Mouse (Mus musculus) kidney, postnatal 0 days (tissue): ENCODE measurements around the gene Galnt17. TPM values are rescaled to one million over a fixed set of nuclear protein-coding genes. Genes with fewer than 3 reads are reported as not detected.

ENCODE experiments used
- ATAC-seq: fragments of 200-750 bp; cut with Nextera tagmentation; replicated peaks from 2 replicates; pipeline ENCODE4 v1.8.0; 2017; ENCODE audit warnings: low read depth, moderate number of reproducible peaks, moderate TSS enrichment, moderate library complexity; ENCODE audit not compliant: low FRiP score
- DNase-seq: peaks from one replicate; pipeline ENCODE4 v3.0.0-alpha.2; 2016; ENCODE audit warnings: low spot score
- H3K27ac ChIP-seq: fragments of 300-500 bp; sonication (generic); 2 replicates; pipeline ENCODE4 v1.5.1; 2014; ENCODE audit warnings: mild to moderate bottlenecking
- H3K27me3 ChIP-seq: fragments of 300-500 bp; sonication (generic); 2 replicates; pipeline ENCODE4 v1.6.1; 2014; ENCODE audit warnings: low read length, mixed read lengths; ENCODE audit not compliant: insufficient read depth
- H3K36me3 ChIP-seq: fragments of 300-500 bp; sonication (generic); 2 replicates; pipeline ENCODE4 v1.6.1; 2014; ENCODE audit warnings: low read length, mixed read lengths; ENCODE audit not compliant: insufficient read depth
- H3K4me1 ChIP-seq: fragments of 300-500 bp; sonication (generic); replicated peaks from 2 replicates; pipeline ENCODE4 v1.6.1; 2014; ENCODE audit warnings: antibody characterized with exemption, low read length, mixed read lengths; ENCODE audit not compliant: insufficient read depth
- H3K4me2 ChIP-seq: fragments of 300-500 bp; sonication (generic); 2 replicates; pipeline ENCODE4 v1.6.1; 2014; ENCODE audit warnings: mild to moderate bottlenecking, low read length, moderate library complexity, mixed read lengths
- H3K4me3 ChIP-seq: fragments of 300-500 bp; sonication (generic); replicated peaks from 2 replicates; pipeline ENCODE4 v1.5.1; 2014; ENCODE audit warnings: low read depth, low read length
- H3K9ac ChIP-seq: fragments of 300-500 bp; sonication (generic); 2 replicates; pipeline ENCODE4 v1.6.1; 2014; ENCODE audit warnings: low read depth, low read length
- H3K9me3 ChIP-seq: fragments of 300-500 bp; sonication (generic); replicated peaks from 2 replicates; pipeline ENCODE4 v1.6.1; 2016; ENCODE audit warnings: low read length, inconsistent platforms, mixed read lengths
- CTCF ChIP-seq: IDR thresholded peaks from 2 replicates; pipeline ENCODE4 v1.5.1; 2016; ENCODE audit warnings: antibody characterized with exemption, low read depth, mild to moderate bottlenecking, moderate library complexity
- WGBS: fragments of 180-500 bp; shearing (Covaris S2); extraction: QIAGEN DNeasy Blood & Tissue Kit; methylation state at CpG from one replicate; pipeline ENCODE4 v1.1.7; 2014; 5-methylcytosine and 5-hydroxymethylcytosine counted together
- polyA plus RNA-seq: library from polyadenylated mRNA; unstranded; fragments of >200 nt; fragmentation: Nextera tagmentation; extraction: Ambion mirVana; gene quantifications from 2 replicates; pipeline ENCODE4 v1.2.1, GENCODE M21; 2015

Gene Galnt17
- polyA plus RNA-seq, 1 experiment from 2014 or later, result 1.2 TPM

GRCm38 (mm10) chr5:131077682-131078081 is 230.6 kb downstream of the Galnt17 start:
- ATAC-seq (no peak), DNase-seq (no peak)
- H3K4me3 ChIP-seq, result no peak overlapping the region
- H3K9ac ChIP-seq, result no peak overlapping the region
- no peak overlapping the region for H3K27ac ChIP-seq
- H3K4me1 ChIP-seq, result no peaks in the 10 kb centered on the region
- no peaks in the 10 kb centered on the region for H3K36me3 ChIP-seq
- no peaks in the 10 kb centered on the region for H3K9me3 ChIP-seq
- WGBS, result 36% methylated on average over 1 of the region's 1 CpGs
- H3K27me3 ChIP-seq, result no peaks in the 10 kb centered on the region
- no peak overlapping the region for H3K4me2 ChIP-seq
- peak; percentile 38; the same call in 1 of the 2 replicates for TF ChIP-seq CTCF

- no peaks in the 10 kb centered on the region for H3K36me3 ChIP-seq
- no peak; the same call in 1 of the 2 replicates for TF ChIP-seq CTCF
- no peaks in the 10 kb centered on the region for H3K27me3 ChIP-seq
- no peak overlapping the region for H3K4me3 ChIP-seq
- H3K4me2 ChIP-seq, result no peak overlapping the region
- no peaks in the 10 kb centered on the region for H3K9me3 ChIP-seq
- ATAC-seq (no peak), DNase-seq (no peak)
- 92% methylated on average over 7 of the region's 7 CpGs for WGBS
- no peak overlapping the region for H3K9ac ChIP-seq
- H3K27ac ChIP-seq, result no peak overlapping the region
- H3K4me1 ChIP-seq, result no peaks in the 10 kb centered on the region
These were observed 232.5 kb downstream of the Galnt17 start for GRCm38 (mm10) chr5:131075795-131076194.

- WGBS, result 77% methylated on average over 4 of the region's 4 CpGs
- no peak for TF ChIP-seq CTCF
- H3K27me3 ChIP-seq, result no peaks in the 10 kb centered on the region
- H3K9ac ChIP-seq, result no peak overlapping the region
- H3K4me1 ChIP-seq, result no peaks in the 10 kb centered on the region
- DNase-seq (no peak), ATAC-seq (no peak)
- no peak overlapping the region for H3K27ac ChIP-seq
- no peak overlapping the region for H3K4me3 ChIP-seq
- H3K36me3 ChIP-seq, result no peaks in the 10 kb centered on the region
- H3K9me3 ChIP-seq, result no peaks in the 10 kb centered on the region
- H3K4me2 ChIP-seq, result no peak overlapping the region
These were observed 234.0 kb downstream of the Galnt17 start for GRCm38 (mm10) chr5:131074295-131074694.

GRCm38 (mm10) chr5:131065174-131065573 is 243.1 kb downstream of the Galnt17 start:
- DNase-seq (no peak), ATAC-seq (no peak)
- Histone ChIP-seq H3K9ac (no peak overlapping the region), H3K27me3 (no peaks in the 10 kb centered on the region), H3K4me2 (no peak overlapping the region), H3K36me3 (no peaks in the 10 kb centered on the region), H3K9me3 (no peaks in the 10 kb centered on the region), H3K4me1 (no peaks in the 10 kb centered on the region), H3K4me3 (no peak overlapping the region), H3K27ac (no peak overlapping the region)
- no peak for TF ChIP-seq CTCF
- WGBS, result 79% methylated on average over 6 of the region's 6 CpGs

GRCm38 (mm10) chr5:131048505-131048904 is 259.8 kb downstream of the Galnt17 start:
- Histone ChIP-seq H3K36me3 (no peaks in the 10 kb centered on the region), H3K4me3 (no peak overlapping the region), H3K27me3 (no peaks in the 10 kb centered on the region), H3K9me3 (no peaks in the 10 kb centered on the region), H3K27ac (no peak overlapping the region), H3K4me1 (no peaks in the 10 kb centered on the region), H3K9ac (no peak overlapping the region), H3K4me2 (no peak overlapping the region)
- no peak for ATAC-seq
- peak; percentile 46 for DNase-seq
- no peak for TF ChIP-seq CTCF
- 39% methylated on average over 4 of the region's 4 CpGs for WGBS

GRCm38 (mm10) chr5:131043130-131043529 is 265.2 kb downstream of the Galnt17 start:
- H3K36me3 ChIP-seq, result no peaks in the 10 kb centered on the region
- no peaks in the 10 kb centered on the region for H3K9me3 ChIP-seq
- peak; percentile 51 for TF ChIP-seq CTCF
- no peak overlapping the region for H3K4me2 ChIP-seq
- H3K27ac ChIP-seq, result no peak overlapping the region
- H3K4me3 ChIP-seq, result no peak overlapping the region
- H3K9ac ChIP-seq, result no peak overlapping the region
- H3K27me3 ChIP-seq, result no peaks in the 10 kb centered on the region
- no peak for DNase-seq
- H3K4me1 ChIP-seq, result no peaks in the 10 kb centered on the region
- no peak for ATAC-seq

GRCm38 (mm10) chr5:131040441-131040840 is 267.9 kb downstream of the Galnt17 start:
- no peak overlapping the region for H3K27ac ChIP-seq

More at GRCm38 (mm10) chr5:131040441-131040840, 267.9 kb downstream of the Galnt17 start:
- H3K9me3 ChIP-seq, result no peaks in the 10 kb centered on the region
- H3K4me2 ChIP-seq, result no peak overlapping the region
- ATAC-seq (no peak), DNase-seq (no peak)
- no peak overlapping the region for H3K4me3 ChIP-seq
- H3K4me1 ChIP-seq, result no peaks in the 10 kb centered on the region
- WGBS, result 88% methylated on average over 2 of the region's 2 CpGs
- no peak overlapping the region for H3K9ac ChIP-seq
- H3K27me3 ChIP-seq, result no peaks in the 10 kb centered on the region
- no peak for TF ChIP-seq CTCF
- no peaks in the 10 kb centered on the region for H3K36me3 ChIP-seq
